Mouse (Mus musculus): ENCODE measurements around the gene AC161166.1. TPM values are rescaled to one million over a fixed set of nuclear protein-coding genes. Genes with fewer than 3 reads are reported as not detected.
A peak's percentile ranks its signal among the peaks of the same experiment; 100 is the strongest.
"Not testable (repeated sequence)": the region's sequence is repeated elsewhere in the genome, so short reads cannot be mapped to it uniquely, and the experiment has no call there.

The AC161166.1 gene
- polyA plus RNA-seq, 1 experiment from 2014 or later, result 1.2 TPM

GRCm38 (mm10) chr7:24522805-24523204 lies 10.6 kb upstream of the AC161166.1 start:
- Histone ChIP-seq H3K4me1 (no peaks in the 10 kb centered on the region), H3K9ac (no peak overlapping the region), H3K36me3 (peaks cover 4% of the 10 kb centered on the region; the same call in 1 of the 2 replicates), H3K4me3 (no peak overlapping the region), H3K9me3 (no peaks in the 10 kb centered on the region), H3K4me2 (replicated peaks) (no peak overlapping the region), H3K27me3 (replicated peaks) (no peaks in the 10 kb centered on the region), H3K27ac (no peak overlapping the region)
- 59% methylated on average over 5 of the region's 5 CpGs for WGBS
- ATAC-seq (ENCODE audit: low FRiP score, low read depth), result no peak

GRCm38 (mm10) chr7:24520054-24520453 lies 7.8 kb upstream of the AC161166.1 start:
- not testable (repeated sequence) for H3K9ac ChIP-seq; ATAC-seq (ENCODE audit: low FRiP score, low read depth); H3K9me3 ChIP-seq; H3K27me3 ChIP-seq (replicated peaks); H3K27ac ChIP-seq; H3K4me2 ChIP-seq (replicated peaks); H3K4me3 ChIP-seq; H3K4me1 ChIP-seq
- peaks cover 27% of the 10 kb centered on the region for H3K36me3 ChIP-seq
- 88% methylated on average over 10 of the region's 10 CpGs for WGBS

GRCm38 (mm10) chr7:24519130-24519529 lies 6.9 kb upstream of the AC161166.1 start:
- ATAC-seq (ENCODE audit: low FRiP score, low read depth), result no peak
- no peaks in the 10 kb centered on the region for H3K27me3 ChIP-seq (replicated peaks)

GRCm38 (mm10) chr7:24517654-24518053 lies 5.4 kb upstream of the AC161166.1 start:
- Histone ChIP-seq H3K4me2 (replicated peaks) (no peak overlapping the region), H3K4me1 (no peaks in the 10 kb centered on the region), H3K27ac (no peak overlapping the region), H3K9me3 (no peaks in the 10 kb centered on the region), H3K4me3 (no peak overlapping the region), H3K9ac (no peak overlapping the region), H3K27me3 (replicated peaks) (no peaks in the 10 kb centered on the region), H3K36me3 (peaks cover 47% of the 10 kb centered on the region)
- no peak for ATAC-seq (ENCODE audit: low FRiP score, low read depth)
- 53% methylated on average over 6 of the region's 6 CpGs for WGBS

More at GRCm38 (mm10) chr7:24519130-24519529, 6.9 kb upstream of the AC161166.1 start:
- Histone ChIP-seq H3K9ac (no peak overlapping the region), H3K9me3 (no peaks in the 10 kb centered on the region), H3K4me1 (no peaks in the 10 kb centered on the region), H3K4me3 (no peak overlapping the region), H3K4me2 (replicated peaks) (no peak overlapping the region), H3K36me3 (peaks cover 36% of the 10 kb centered on the region), H3K27ac (no peak overlapping the region)
- WGBS, result 61% methylated on average over 3 of the region's 3 CpGs

GRCm38 (mm10) chr7:24517077-24517476 lies 4.8 kb upstream of the AC161166.1 start:
- peaks cover 49% of the 10 kb centered on the region for H3K36me3 ChIP-seq
- 40% methylated on average over 5 of the region's 5 CpGs for WGBS
- ATAC-seq (ENCODE audit: low FRiP score, low read depth), result no peak
- H3K27ac ChIP-seq, result no peak overlapping the region
- H3K9ac ChIP-seq, result no peak overlapping the region
- no peak overlapping the region for H3K4me3 ChIP-seq
- H3K9me3 ChIP-seq, result no peaks in the 10 kb centered on the region
- H3K4me1 ChIP-seq, result no peaks in the 10 kb centered on the region
- H3K4me2 ChIP-seq (replicated peaks), result no peak overlapping the region
- no peaks in the 10 kb centered on the region for H3K27me3 ChIP-seq (replicated peaks)

GRCm38 (mm10) chr7:24516319-24516718 lies 4.1 kb upstream of the AC161166.1 start:
- 67% methylated on average over 8 of the region's 8 CpGs for whole genome bisulfite sequencing
- not testable (repeated sequence) for ATAC-seq (ENCODE audit: low FRiP score, low read depth); H3K27me3 ChIP-seq (replicated peaks); H3K4me1 ChIP-seq; H3K4me2 ChIP-seq (replicated peaks); H3K4me3 ChIP-seq; H3K27ac ChIP-seq; H3K9me3 ChIP-seq; H3K9ac ChIP-seq
- peaks cover 53% of the 10 kb centered on the region for H3K36me3 ChIP-seq

GRCm38 (mm10) chr7:24507726-24508114 lies 4.5 kb downstream of the AC161166.1 start:
- Histone ChIP-seq H3K27ac (peak overlapping the region; percentile 100), H3K4me1 (peaks cover 35% of the 10 kb centered on the region), H3K36me3 (peaks cover 25% of the 10 kb centered on the region), H3K9me3 (no peaks in the 10 kb centered on the region), H3K9ac (peak overlapping the region; percentile 95), H3K4me2 (replicated peaks) (peak overlapping the region; percentile 79), H3K4me3 (peak overlapping the region; percentile 55), H3K27me3 (replicated peaks) (no peaks in the 10 kb centered on the region)
- 1% methylated on average over 20 of the region's 20 CpGs for WGBS
- peak; percentile 34 for ATAC-seq (ENCODE audit: low FRiP score, low read depth)

- H3K4me1 ChIP-seq, result peaks cover 35% of the 10 kb centered on the region
- H3K36me3 ChIP-seq, result peaks cover 28% of the 10 kb centered on the region
- H3K9me3 ChIP-seq, result no peaks in the 10 kb centered on the region
- H3K27ac ChIP-seq, result peak within 1 kb of the TSS; percentile 100
- H3K9ac ChIP-seq, result peak within 1 kb of the TSS; percentile 95
- peak within 1 kb of the TSS; percentile 55 for H3K4me3 ChIP-seq
- ATAC-seq (ENCODE audit: low FRiP score, low read depth), result peak; percentile 90
- H3K4me2 ChIP-seq (replicated peaks), result peak within 1 kb of the TSS; percentile 79
- H3K27me3 ChIP-seq (replicated peaks), result no peaks in the 10 kb centered on the region
- WGBS, result under 1% methylated on average over 84 of the region's 84 CpGs
These were observed 5.2 kb downstream of the AC161166.1 start, which contains the start of gene Zfp428 for GRCm38 (mm10) chr7:24506838-24507725. Gene Zfp428, plus strand, starts transcription at chr7:24507006.

GRCm38 (mm10) chr7:24506476-24506837 lies 5.8 kb downstream of the AC161166.1 start:
- H3K4me3 ChIP-seq, result peak overlapping the region; percentile 55
- H3K9ac ChIP-seq, result peak overlapping the region; percentile 95
- 0 out of 2 replicates have a peak, but pooled peaks have one; percentile 3 for ATAC-seq (ENCODE audit: low FRiP score, low read depth)
- no peaks in the 10 kb centered on the region for H3K27me3 ChIP-seq (replicated peaks)
- H3K36me3 ChIP-seq, result peaks cover 32% of the 10 kb centered on the region
- peaks cover 35% of the 10 kb centered on the region for H3K4me1 ChIP-seq
- H3K4me2 ChIP-seq (replicated peaks), result peak overlapping the region; percentile 79
- under 1% methylated on average over 12 of the region's 12 CpGs for WGBS
- H3K27ac ChIP-seq, result peak overlapping the region; percentile 100
- H3K9me3 ChIP-seq, result no peaks in the 10 kb centered on the region

- ATAC-seq (ENCODE audit: low FRiP score, low read depth), result no peak
- Histone ChIP-seq H3K27ac (no peak overlapping the region), H3K36me3 (peaks cover 32% of the 10 kb centered on the region), H3K9me3 (no peaks in the 10 kb centered on the region), H3K27me3 (replicated peaks) (no peaks in the 10 kb centered on the region), H3K4me1 (peaks cover 35% of the 10 kb centered on the region), H3K9ac (peak overlapping the region; percentile 95), H3K4me2 (replicated peaks) (peak overlapping the region; percentile 79), H3K4me3 (peak overlapping the region; percentile 55)
- 11% methylated on average over 3 of the region's 3 CpGs for WGBS
These were observed 6.2 kb downstream of the AC161166.1 start for GRCm38 (mm10) chr7:24506065-24506459.

GRCm38 (mm10) chr7:24505447-24506064 lies 6.7 kb downstream of the AC161166.1 start:
- 0 out of 2 replicates have a peak overlapping the region, but pooled peaks have one; percentile 7 for H3K4me3 ChIP-seq
- peaks cover 32% of the 10 kb centered on the region for H3K36me3 ChIP-seq
- no peak for ATAC-seq (ENCODE audit: low FRiP score, low read depth)
- peak overlapping the region; percentile 79 for H3K4me2 ChIP-seq (replicated peaks)
- peak overlapping the region; percentile 95; the same call in 1 of the 2 replicates for H3K9ac ChIP-seq
- no peak overlapping the region; the same call in 1 of the 2 replicates for H3K27ac ChIP-seq
- peaks cover 35% of the 10 kb centered on the region for H3K4me1 ChIP-seq
- H3K9me3 ChIP-seq, result 0 out of 2 replicates have a peak, but pooled peaks cover 3% of the 10 kb centered on the region
- H3K27me3 ChIP-seq (replicated peaks), result peaks cover 1% of the 10 kb centered on the region; the same call in 1 of the 2 replicates
- 12% methylated on average over 15 of the region's 15 CpGs for WGBS

- Histone ChIP-seq H3K36me3 (peaks cover 36% of the 10 kb centered on the region), H3K9ac (no peak overlapping the region), H3K4me1 (peaks cover 36% of the 10 kb centered on the region), H3K27ac (no peak overlapping the region; the same call in 1 of the 2 replicates), H3K9me3 (0 out of 2 replicates have a peak, but pooled peaks cover 3% of the 10 kb centered on the region), H3K4me2 (replicated peaks) (peak overlapping the region; percentile 79; the same call in 1 of the 2 replicates), H3K4me3 (no peak overlapping the region), H3K27me3 (replicated peaks) (peaks cover 5% of the 10 kb centered on the region; the same call in 1 of the 2 replicates)
- no peak for ATAC-seq (ENCODE audit: low FRiP score, low read depth)
- 12% methylated on average over 4 of the region's 4 CpGs for WGBS
These were observed 7.4 kb downstream of the AC161166.1 start for GRCm38 (mm10) chr7:24504868-24505267.
